Mouse (Mus musculus) liver, embryonic 11.5 days (tissue): ENCODE data around the gene Ndrg4. TPM values are rescaled to one million over a fixed set of nuclear protein-coding genes. Genes with fewer than 3 reads are reported as not detected.

Experiments
- ATAC-seq: fragments of 200-750 bp; cut with Nextera tagmentation; replicated peaks from 2 replicates; pipeline ENCODE4 v1.8.0; 2017; ENCODE audit warnings: moderate number of reproducible peaks, mild to moderate bottlenecking, moderate TSS enrichment, moderate library complexity; ENCODE audit not compliant: low FRiP score
- DNase-seq: peaks from one replicate; pipeline ENCODE4 v3.0.0-alpha.2; 2017; ENCODE audit warnings: low spot score
- H3K27ac ChIP-seq: fragments of 300-500 bp; sonication (generic); 2 replicates; pipeline ENCODE4 v1.5.1; 2014; ENCODE audit warnings: mild to moderate bottlenecking, low read depth, low read length, control low read depth
- H3K27me3 ChIP-seq: fragments of 300-500 bp; sonication (generic); replicated peaks from 2 replicates; pipeline ENCODE4 v1.6.1; 2014; ENCODE audit warnings: low read length, mixed read lengths; ENCODE audit not compliant: control insufficient read depth, insufficient read depth
- H3K36me3 ChIP-seq: fragments of 300-500 bp; sonication (generic); 2 replicates; pipeline ENCODE4 v1.6.1; 2014; ENCODE audit warnings: mild to moderate bottlenecking, low read length, moderate library complexity, mixed read lengths; ENCODE audit not compliant: control insufficient read depth, insufficient read depth
- H3K4me1 ChIP-seq: fragments of 300-500 bp; sonication (generic); replicated peaks from 2 replicates; pipeline ENCODE4 v1.6.1; 2014; ENCODE audit warnings: low read length, mixed read lengths; ENCODE audit not compliant: control insufficient read depth, insufficient read depth
- H3K4me2 ChIP-seq: fragments of 300-500 bp; sonication (generic); 2 replicates; pipeline ENCODE4 v1.6.1; 2014; ENCODE audit warnings: mild to moderate bottlenecking, control low read depth, moderate library complexity
- H3K4me3 ChIP-seq: fragments of 300-500 bp; sonication (generic); 2 replicates; pipeline ENCODE4 v1.5.1; 2014; ENCODE audit warnings: low read depth, low read length, control low read depth
- H3K9ac ChIP-seq: fragments of 300-500 bp; sonication (generic); 2 replicates; pipeline ENCODE4 v1.6.1; 2014; ENCODE audit warnings: low read depth, low read length, control low read depth
- H3K9me3 ChIP-seq: fragments of 300-500 bp; sonication (generic); 2 replicates; pipeline ENCODE4 v1.6.1; 2016; ENCODE audit warnings: low read length, inconsistent platforms, mixed read lengths; ENCODE audit not compliant: control insufficient read depth
- WGBS: fragments of 180-500 bp; shearing (Covaris S2); extraction: QIAGEN DNeasy Blood & Tissue Kit; methylation state at CpG from one replicate; pipeline ENCODE4 v1.1.7; 2014; 5-methylcytosine and 5-hydroxymethylcytosine counted together
- polyA plus RNA-seq: library from polyadenylated mRNA; unstranded; fragments of >200 nt; fragmentation: Nextera tagmentation; extraction: Ambion mirVana; gene quantifications from 2 replicates; pipeline ENCODE4 v1.2.1, GENCODE M21; 2014

Gene Ndrg4
- polyA plus RNA-seq, 1 experiment from 2014 or later, result 4.7 TPM

GRCm38 (mm10) chr8:95694631-95695030, 17.9 kb downstream of the Ndrg4 start:
- Histone ChIP-seq H3K27me3 (peaks cover 37% of the 10 kb centered on the region), H3K27ac (no peak overlapping the region), H3K4me1 (no peaks in the 10 kb centered on the region), H3K9ac (no peak overlapping the region), H3K4me2 (no peak overlapping the region), H3K36me3 (no peaks in the 10 kb centered on the region), H3K9me3 (no peaks in the 10 kb centered on the region), H3K4me3 (no peak overlapping the region)
- 27% methylated on average over 6 of the region's 6 CpGs for WGBS
- ATAC-seq, result no peak
- DNase-seq, result no peak

- WGBS, result 57% methylated on average over 8 of the region's 8 CpGs
- H3K4me2 ChIP-seq, result no peak overlapping the region
- no peak for DNase-seq
- peaks cover 36% of the 10 kb centered on the region for H3K27me3 ChIP-seq
- no peak overlapping the region for H3K4me3 ChIP-seq
- no peaks in the 10 kb centered on the region for H3K4me1 ChIP-seq
- H3K9me3 ChIP-seq, result no peaks in the 10 kb centered on the region
- H3K9ac ChIP-seq, result no peak overlapping the region
- H3K36me3 ChIP-seq, result no peaks in the 10 kb centered on the region
- H3K27ac ChIP-seq, result no peak overlapping the region
- ATAC-seq, result no peak
These were observed 19.9 kb downstream of the Ndrg4 start for GRCm38 (mm10) chr8:95696661-95697060.

- H3K4me2 ChIP-seq, result no peak overlapping the region
- no peaks in the 10 kb centered on the region for H3K36me3 ChIP-seq
- H3K9me3 ChIP-seq, result no peaks in the 10 kb centered on the region
- no peak overlapping the region for H3K4me3 ChIP-seq
- 2% methylated on average over 11 of the region's 11 CpGs for WGBS
- ATAC-seq (peak; percentile 24; the same call in 1 of the 2 replicates), DNase-seq (peak; percentile 77)
- H3K9ac ChIP-seq, result no peak overlapping the region
- H3K4me1 ChIP-seq, result no peaks in the 10 kb centered on the region
- H3K27me3 ChIP-seq, result peaks cover 36% of the 10 kb centered on the region
- H3K27ac ChIP-seq, result no peak overlapping the region
These were observed 20.3 kb downstream of the Ndrg4 start for GRCm38 (mm10) chr8:95697128-95697527.

GRCm38 (mm10) chr8:95698179-95698578, 21.4 kb downstream of the Ndrg4 start:
- Histone ChIP-seq H3K9me3 (no peaks in the 10 kb centered on the region), H3K27ac (no peak overlapping the region), H3K27me3 (peaks cover 37% of the 10 kb centered on the region), H3K4me1 (no peaks in the 10 kb centered on the region; the same call in 1 of the 2 replicates), H3K4me2 (no peak overlapping the region), H3K4me3 (no peak overlapping the region), H3K9ac (no peak overlapping the region), H3K36me3 (no peaks in the 10 kb centered on the region)
- no peak for ATAC-seq
- 38% methylated on average over 6 of the region's 6 CpGs for WGBS
- DNase-seq, result no peak

GRCm38 (mm10) chr8:95700282-95700681, 23.5 kb downstream of the Ndrg4 start:
- no peak for ATAC-seq

GRCm38 (mm10) chr8:95701809-95702208, 25.0 kb downstream of the Ndrg4 start:
- Histone ChIP-seq H3K27me3 (peaks cover 18% of the 10 kb centered on the region), H3K9me3 (no peaks in the 10 kb centered on the region), H3K4me2 (no peak overlapping the region), H3K4me3 (no peak overlapping the region), H3K9ac (no peak overlapping the region), H3K4me1 (peaks cover 7% of the 10 kb centered on the region), H3K27ac (no peak overlapping the region), H3K36me3 (no peaks in the 10 kb centered on the region; the same call in 1 of the 2 replicates)
- DNase-seq (no peak), ATAC-seq (no peak)
- 77% methylated on average over 4 of the region's 4 CpGs for WGBS

More at GRCm38 (mm10) chr8:95700282-95700681, 23.5 kb downstream of the Ndrg4 start:
- Histone ChIP-seq H3K27me3 (peaks cover 28% of the 10 kb centered on the region), H3K4me3 (no peak overlapping the region), H3K27ac (no peak overlapping the region), H3K9ac (no peak overlapping the region), H3K9me3 (no peaks in the 10 kb centered on the region), H3K4me2 (no peak overlapping the region), H3K4me1 (peaks cover 7% of the 10 kb centered on the region), H3K36me3 (no peaks in the 10 kb centered on the region)
- DNase-seq, result no peak
- WGBS, result 67% methylated on average over 9 of the region's 9 CpGs

GRCm38 (mm10) chr8:95702480-95703446, 26.0 kb downstream of the Ndrg4 start:
- Histone ChIP-seq H3K9ac (peak overlapping the region; percentile 5), H3K27ac (no peak overlapping the region)

GRCm38 (mm10) chr8:95703461-95704260, 26.9 kb downstream of the Ndrg4 start:
- Histone ChIP-seq H3K36me3 (no peaks in the 10 kb centered on the region; the same call in 1 of the 2 replicates), H3K4me1 (peaks cover 7% of the 10 kb centered on the region), H3K4me3 (peak overlapping the region; percentile 51), H3K4me2 (peak overlapping the region; percentile 93), H3K9me3 (no peaks in the 10 kb centered on the region), H3K9ac (peak overlapping the region; percentile 20), H3K27ac (no peak overlapping the region), H3K27me3 (peaks cover 5% of the 10 kb centered on the region)
- peak; percentile 33 for ATAC-seq
- WGBS, result 10% methylated on average over 15 of the region's 15 CpGs
- no peak for DNase-seq

More at GRCm38 (mm10) chr8:95702480-95703446, 26.0 kb downstream of the Ndrg4 start:
- Histone ChIP-seq H3K4me3 (peak overlapping the region; percentile 51), H3K4me1 (peaks cover 7% of the 10 kb centered on the region), H3K36me3 (no peaks in the 10 kb centered on the region; the same call in 1 of the 2 replicates), H3K9me3 (no peaks in the 10 kb centered on the region), H3K4me2 (peak overlapping the region; percentile 93), H3K27me3 (peaks cover 12% of the 10 kb centered on the region)
- ATAC-seq (peak; percentile 83), DNase-seq (peak; percentile 70)
- 5% methylated on average over 34 of the region's 34 CpGs for WGBS
